Mouse (Mus musculus) liver, adult 2 months (tissue): ENCODE measurements around the gene Ptp4a2.

Experiments used
- CTCF ChIP-seq: fragments of 200-500 bp; IDR thresholded peaks from 2 replicates; pipeline ENCODE4 v1.5.1; 2011; ENCODE audit warnings: low read depth, low read length, control low read depth
- POLR2A ChIP-seq: fragments of 200-500 bp; IDR thresholded peaks from 2 replicates; pipeline ENCODE4 v1.6.1; 2011; ENCODE audit warnings: low read length, control low read depth; ENCODE audit not compliant: insufficient read depth; ENCODE audit errors: extremely low read depth

DNA sequence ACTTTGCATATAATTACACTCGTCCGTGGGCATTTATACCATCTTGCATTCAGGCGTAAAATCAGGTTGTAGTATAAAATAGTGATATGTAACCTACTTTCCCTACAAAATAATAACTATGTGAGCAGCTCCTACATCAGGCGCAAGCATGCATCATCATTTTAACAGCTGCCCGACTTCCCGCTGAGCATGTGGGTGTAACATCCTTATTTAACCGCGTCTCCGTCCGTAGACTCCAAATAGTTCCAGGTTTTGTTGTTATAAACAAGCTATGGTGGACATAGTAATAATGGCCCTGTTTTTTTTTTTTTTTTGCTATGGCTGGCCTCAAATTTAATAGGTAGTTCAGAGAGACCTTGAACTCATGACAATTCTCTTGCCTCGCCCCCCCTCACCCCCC, 64.4 kb downstream of the Ptp4a2 start:
- TF ChIP-seq CTCF (no peak), POLR2A (no peak)
